Mouse (Mus musculus) embryonic facial prominence, embryonic 13.5 days (tissue): Measurements from ENCODE around the gene Cd93. TPM values are rescaled to one million over a fixed set of nuclear protein-coding genes. Genes with fewer than 3 reads are reported as not detected.
A peak's percentile ranks its signal among the peaks of the same experiment; 100 is the strongest.

Experiments used
- ATAC-seq: fragments of 200-750 bp; cut with Nextera tagmentation; 2 replicates; pipeline ENCODE4 v1.8.0; 2017; ENCODE audit warnings: low read depth; ENCODE audit not compliant: insufficient number of reproducible peaks, insufficient read depth, low FRiP score, low TSS enrichment
- H3K27ac ChIP-seq: fragments of 300-500 bp; sonication (generic); 2 replicates; pipeline ENCODE4 v1.5.1; 2015; ENCODE audit warnings: moderate library complexity, mild to moderate bottlenecking, inconsistent platforms
- H3K27me3 ChIP-seq: fragments of 300-500 bp; sonication (generic); 2 replicates; pipeline ENCODE4 v1.6.1; 2015; ENCODE audit warnings: mild to moderate bottlenecking, inconsistent platforms
- H3K36me3 ChIP-seq: fragments of 300-500 bp; sonication (generic); 2 replicates; pipeline ENCODE4 v1.6.1; 2015; ENCODE audit warnings: mild to moderate bottlenecking, inconsistent platforms
- H3K4me1 ChIP-seq: fragments of 300-500 bp; sonication (generic); 2 replicates; pipeline ENCODE4 v1.6.1; 2015; ENCODE audit warnings: inconsistent platforms
- H3K4me2 ChIP-seq: fragments of 300-500 bp; sonication (generic); 2 replicates; pipeline ENCODE4 v1.6.1; 2015; ENCODE audit warnings: moderate library complexity, mild to moderate bottlenecking, inconsistent platforms
- H3K4me3 ChIP-seq: fragments of 300-500 bp; sonication (generic); 2 replicates; pipeline ENCODE4 v1.5.1; 2015; ENCODE audit warnings: mild to moderate bottlenecking, inconsistent platforms
- H3K9ac ChIP-seq: fragments of 300-500 bp; sonication (generic); 2 replicates; pipeline ENCODE4 v1.6.1; 2015; ENCODE audit warnings: mild to moderate bottlenecking, inconsistent platforms
- H3K9me3 ChIP-seq: fragments of 300-500 bp; sonication (generic); 2 replicates; pipeline ENCODE4 v1.6.1; 2016; ENCODE audit warnings: inconsistent platforms
- WGBS: fragments of 180-500 bp; shearing (Covaris S2); methylation state at CpG from one replicate; pipeline ENCODE4 v1.1.7; 2015; ENCODE audit warnings: mixed read lengths; 5-methylcytosine and 5-hydroxymethylcytosine counted together
- polyA plus RNA-seq: library from polyadenylated mRNA; unstranded; fragments of >200 nt; fragmentation: Nextera tagmentation; extraction: Ambion mirVana; gene quantifications from 2 replicates; pipeline ENCODE4 v1.2.1, GENCODE M21; 2015

Gene Cd93
- polyA plus RNA-seq, 1 experiment from 2014 or later = 8.0 TPM

- Histone ChIP-seq H3K9ac (no peak overlapping the region), H3K36me3 (no peaks in the 10 kb centered on the region), H3K4me2 (no peak overlapping the region), H3K27ac (no peak overlapping the region), H3K4me3 (no peak overlapping the region), H3K9me3 (no peaks in the 10 kb centered on the region), H3K4me1 (0 out of 2 replicates have a peak, but pooled peaks cover 5% of the 10 kb centered on the region), H3K27me3 (no peaks in the 10 kb centered on the region)
- no peak for ATAC-seq
- 62% methylated on average over 3 of the region's 3 CpGs for WGBS
Observed at GRCm38 (mm10) chr2:148467921-148468440, 24.6 kb upstream of the Cd93 start.

- Histone ChIP-seq H3K9me3 (no peaks in the 10 kb centered on the region), H3K27me3 (no peaks in the 10 kb centered on the region), H3K4me2 (no peak overlapping the region), H3K27ac (no peak overlapping the region), H3K36me3 (no peaks in the 10 kb centered on the region), H3K4me3 (no peak overlapping the region), H3K9ac (no peak overlapping the region), H3K4me1 (no peaks in the 10 kb centered on the region)
- no peak for ATAC-seq
Observed at GRCm38 (mm10) chr2:148455341-148455740, 12.0 kb upstream of the Cd93 start.

- no peak overlapping the region for H3K4me2 ChIP-seq
- H3K9me3 ChIP-seq = no peaks in the 10 kb centered on the region
- H3K4me3 ChIP-seq = no peak overlapping the region
- H3K9ac ChIP-seq = no peak overlapping the region
- H3K4me1 ChIP-seq = no peaks in the 10 kb centered on the region
- 68% methylated on average over 4 of the region's 4 CpGs for WGBS
- no peak for ATAC-seq
- no peaks in the 10 kb centered on the region for H3K36me3 ChIP-seq
- no peaks in the 10 kb centered on the region for H3K27me3 ChIP-seq
- no peak overlapping the region for H3K27ac ChIP-seq
Observed at GRCm38 (mm10) chr2:148454014-148454542, 10.7 kb upstream of the Cd93 start.

- no peaks in the 10 kb centered on the region for H3K4me1 ChIP-seq
- H3K27me3 ChIP-seq = no peaks in the 10 kb centered on the region
- H3K36me3 ChIP-seq = no peaks in the 10 kb centered on the region
- H3K9me3 ChIP-seq = no peaks in the 10 kb centered on the region
- H3K4me3 ChIP-seq = no peak overlapping the region
- no peak for ATAC-seq
- no peak overlapping the region for H3K9ac ChIP-seq
- 85% methylated on average over 3 of the region's 3 CpGs for WGBS
- H3K4me2 ChIP-seq = no peak overlapping the region
- no peak overlapping the region for H3K27ac ChIP-seq
Observed at GRCm38 (mm10) chr2:148453061-148453460, 9.7 kb upstream of the Cd93 start.

GRCm38 (mm10) chr2:148451498-148451897 lies 8.1 kb upstream of the Cd93 start:
- H3K4me3 ChIP-seq = no peak overlapping the region
- H3K27ac ChIP-seq = no peak overlapping the region
- no peaks in the 10 kb centered on the region for H3K36me3 ChIP-seq
- 60% methylated on average over 5 of the region's 5 CpGs for WGBS
- no peak overlapping the region for H3K9ac ChIP-seq
- no peak overlapping the region for H3K4me2 ChIP-seq
- H3K4me1 ChIP-seq = no peaks in the 10 kb centered on the region
- ATAC-seq = no peak
- H3K9me3 ChIP-seq = no peaks in the 10 kb centered on the region
- H3K27me3 ChIP-seq = no peaks in the 10 kb centered on the region

GRCm38 (mm10) chr2:148450616-148451015 lies 7.3 kb upstream of the Cd93 start:
- no peak overlapping the region for H3K9ac ChIP-seq
- H3K9me3 ChIP-seq = no peaks in the 10 kb centered on the region
- ATAC-seq = no peak
- no peak overlapping the region for H3K4me3 ChIP-seq
- no peaks in the 10 kb centered on the region for H3K27me3 ChIP-seq
- H3K27ac ChIP-seq = no peak overlapping the region
- 66% methylated on average over 5 of the region's 5 CpGs for WGBS
- H3K36me3 ChIP-seq = no peaks in the 10 kb centered on the region
- no peak overlapping the region for H3K4me2 ChIP-seq
- no peaks in the 10 kb centered on the region for H3K4me1 ChIP-seq

GRCm38 (mm10) chr2:148449659-148450058 lies 6.3 kb upstream of the Cd93 start:
- no peak overlapping the region for H3K4me3 ChIP-seq
- no peaks in the 10 kb centered on the region for H3K4me1 ChIP-seq
- no peaks in the 10 kb centered on the region for H3K27me3 ChIP-seq
- no peak overlapping the region for H3K27ac ChIP-seq
- no peaks in the 10 kb centered on the region for H3K9me3 ChIP-seq
- H3K4me2 ChIP-seq = no peak overlapping the region
- H3K9ac ChIP-seq = no peak overlapping the region
- ATAC-seq = no peak
- 87% methylated on average over 1 of the region's 1 CpGs for WGBS
- H3K36me3 ChIP-seq = no peaks in the 10 kb centered on the region

GRCm38 (mm10) chr2:148446446-148446845 lies 3.1 kb upstream of the Cd93 start:
- no peaks in the 10 kb centered on the region for H3K9me3 ChIP-seq
- no peak for ATAC-seq
- no peaks in the 10 kb centered on the region; the same call in 1 of the 2 replicates for H3K27me3 ChIP-seq
- 81% methylated on average over 3 of the region's 3 CpGs for WGBS
- H3K36me3 ChIP-seq = no peaks in the 10 kb centered on the region
- no peak overlapping the region for H3K9ac ChIP-seq
- H3K4me2 ChIP-seq = no peak overlapping the region
- H3K27ac ChIP-seq = no peak overlapping the region
- no peak overlapping the region for H3K4me3 ChIP-seq
- no peaks in the 10 kb centered on the region for H3K4me1 ChIP-seq

- Histone ChIP-seq H3K27ac (no peak overlapping the region), H3K36me3 (no peaks in the 10 kb centered on the region), H3K4me2 (no peak overlapping the region), H3K4me1 (no peaks in the 10 kb centered on the region), H3K9ac (no peak overlapping the region), H3K9me3 (no peaks in the 10 kb centered on the region), H3K4me3 (no peak overlapping the region), H3K27me3 (no peaks in the 10 kb centered on the region; the same call in 1 of the 2 replicates)
- 84% methylated on average over 1 of the region's 1 CpGs for WGBS
- no peak for ATAC-seq
Observed at GRCm38 (mm10) chr2:148445616-148446015, 2.3 kb upstream of the Cd93 start.

- Histone ChIP-seq H3K27ac (no peak overlapping the region), H3K9me3 (no peaks in the 10 kb centered on the region), H3K4me2 (no peak overlapping the region), H3K27me3 (no peaks in the 10 kb centered on the region; the same call in 1 of the 2 replicates), H3K4me1 (no peaks in the 10 kb centered on the region), H3K9ac (no peak overlapping the region), H3K4me3 (no peak overlapping the region), H3K36me3 (no peaks in the 10 kb centered on the region)
- WGBS = 62% methylated on average over 1 of the region's 1 CpGs
- ATAC-seq = no peak
Observed at GRCm38 (mm10) chr2:148444472-148444871, 1.1 kb upstream of the Cd93 start.

GRCm38 (mm10) chr2:148442710-148443109 lies 653 bp downstream of the Cd93 start:
- H3K4me1 ChIP-seq = no peaks in the 10 kb centered on the region
- peak overlapping the region; percentile 49; the same call in 1 of the 2 replicates for H3K9ac ChIP-seq
- H3K4me2 ChIP-seq = no peak overlapping the region
- peak overlapping the region; percentile 17 for H3K4me3 ChIP-seq
- H3K9me3 ChIP-seq = no peaks in the 10 kb centered on the region
- 82% methylated on average over 4 of the region's 4 CpGs for WGBS
- no peak for ATAC-seq
- no peaks in the 10 kb centered on the region for H3K36me3 ChIP-seq
- H3K27me3 ChIP-seq = no peaks in the 10 kb centered on the region; the same call in 1 of the 2 replicates
- H3K27ac ChIP-seq = 0 out of 2 replicates have a peak overlapping the region, but pooled peaks have one; percentile 55

GRCm38 (mm10) chr2:148442172-148442571 lies 1.2 kb downstream of the Cd93 start:
- no peak for ATAC-seq
- Histone ChIP-seq H3K4me3 (peak overlapping the region; percentile 17), H3K27me3 (no peaks in the 10 kb centered on the region; the same call in 1 of the 2 replicates), H3K4me1 (no peaks in the 10 kb centered on the region), H3K9me3 (no peaks in the 10 kb centered on the region), H3K27ac (0 out of 2 replicates have a peak overlapping the region, but pooled peaks have one; percentile 55), H3K9ac (peak overlapping the region; percentile 49; the same call in 1 of the 2 replicates), H3K36me3 (no peaks in the 10 kb centered on the region), H3K4me2 (no peak overlapping the region)
- WGBS = 83% methylated on average over 4 of the region's 4 CpGs
